Mouse (Mus musculus) NIH3T3 (cell line): ENCODE measurements at regions not wholly inside any gene's neighbourhood (a gene's known extent, or its start where the extent isn't known, plus 50 kb on each side); places are given as distances from the start of the nearest gene placed in this dataset.
A peak's percentile ranks its signal among the peaks of the same experiment; 100 is the strongest.
"Not testable (repeated sequence)": the region's sequence is repeated elsewhere in the genome, so short reads cannot be mapped to it uniquely, and the experiment has no call there.

Experiments used
- DNase-seq: peaks from one replicate; pipeline ENCODE4 v3.0.0-alpha.2; 2012; ENCODE audit warnings: low read depth

DNA sequence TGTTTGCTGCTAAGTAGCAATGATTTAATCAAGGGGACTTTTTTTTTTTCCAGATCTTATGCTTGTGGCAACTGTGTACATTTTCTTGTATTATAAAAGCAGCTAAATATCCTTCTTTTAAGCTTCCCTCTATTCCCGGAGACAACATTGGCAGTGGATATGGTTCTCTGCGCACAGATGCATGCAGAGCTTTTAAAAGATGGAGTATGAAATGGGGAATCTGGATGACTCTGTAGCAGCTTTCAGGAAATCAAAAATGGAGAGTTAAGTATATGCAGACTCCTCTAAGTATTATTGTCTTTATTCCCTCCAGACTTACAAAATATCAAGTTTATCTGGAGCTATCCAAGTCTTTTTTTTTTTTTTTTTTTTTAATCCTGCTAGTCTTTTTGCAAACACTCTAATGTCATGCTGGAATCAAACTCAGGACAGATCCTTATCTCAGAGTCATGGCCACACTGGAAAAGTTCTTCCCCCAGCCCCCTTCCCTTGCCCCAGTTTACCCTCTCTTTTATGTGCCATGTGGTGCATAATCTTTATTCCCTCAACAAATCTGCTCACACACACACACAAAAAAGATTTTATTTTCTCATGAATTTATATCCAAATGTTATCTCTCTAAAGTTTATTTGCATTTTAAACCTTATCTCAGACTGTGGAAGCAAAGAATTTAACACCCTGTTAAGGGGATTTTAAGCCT, 1080.3 kb upstream of the Cdh6 start:
- no peak for DNase-seq

DNA sequence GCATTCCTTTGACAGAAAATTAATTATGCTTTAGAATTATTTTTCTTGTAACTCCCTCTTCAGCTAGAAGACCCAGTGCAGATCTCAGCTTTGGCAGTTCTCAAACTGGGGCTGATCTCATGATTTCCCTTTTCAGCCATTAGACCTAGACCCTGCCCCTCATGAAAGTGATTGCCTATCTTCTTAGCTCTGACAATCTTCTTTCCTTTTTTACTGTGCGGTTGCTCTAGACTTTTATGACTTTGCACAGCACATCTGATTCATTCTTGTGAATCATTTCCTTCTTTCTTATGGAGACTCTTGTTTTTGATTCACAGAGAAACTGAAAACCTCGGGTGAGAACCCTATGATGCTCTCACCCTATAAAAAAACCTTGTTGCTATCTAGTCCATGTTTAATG, 1078.3 kb upstream of the Cdh6 start:
- DNase-seq: no peak

DNA sequence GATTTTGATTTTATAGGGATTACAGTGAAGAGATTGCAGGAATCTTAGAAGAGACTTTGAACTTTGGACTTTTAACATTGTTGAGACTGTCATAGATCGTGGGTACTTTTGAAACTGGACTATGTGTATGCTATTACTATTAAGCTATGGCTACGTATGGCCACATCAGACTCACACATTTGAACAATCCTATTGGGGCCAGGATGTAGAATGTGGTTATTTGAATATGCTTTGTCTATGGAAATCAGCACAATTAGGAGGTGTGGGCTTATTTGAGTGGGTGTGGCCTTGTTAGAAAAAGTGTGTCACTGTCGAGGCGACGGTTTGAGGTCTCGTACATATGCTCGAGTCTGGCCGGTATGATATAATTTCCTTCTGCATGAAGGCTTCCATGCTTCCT, 1041.8 kb upstream of the Cdh6 start:
- no peak for DNase-seq

DNA sequence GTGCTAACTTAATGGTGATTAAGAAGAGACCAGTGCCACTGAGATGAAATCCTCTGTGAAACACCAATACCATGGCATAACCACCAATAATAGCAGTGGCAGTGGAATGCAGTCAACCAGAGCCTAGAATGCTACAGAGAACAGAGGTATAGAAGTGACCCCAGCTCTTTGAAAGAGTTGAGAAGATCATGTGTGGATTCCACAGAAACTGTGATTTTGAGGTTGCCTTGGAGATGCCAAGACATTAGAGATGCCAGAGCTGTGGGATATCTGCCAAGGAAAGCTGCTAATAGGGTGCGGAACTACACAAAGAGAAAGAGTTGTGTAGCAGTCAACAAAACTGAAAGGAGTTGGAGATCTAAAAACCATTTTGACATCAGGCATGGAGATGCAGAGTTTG, 1041.3 kb upstream of the Cdh6 start:
- DNase-seq: no peak

DNA sequence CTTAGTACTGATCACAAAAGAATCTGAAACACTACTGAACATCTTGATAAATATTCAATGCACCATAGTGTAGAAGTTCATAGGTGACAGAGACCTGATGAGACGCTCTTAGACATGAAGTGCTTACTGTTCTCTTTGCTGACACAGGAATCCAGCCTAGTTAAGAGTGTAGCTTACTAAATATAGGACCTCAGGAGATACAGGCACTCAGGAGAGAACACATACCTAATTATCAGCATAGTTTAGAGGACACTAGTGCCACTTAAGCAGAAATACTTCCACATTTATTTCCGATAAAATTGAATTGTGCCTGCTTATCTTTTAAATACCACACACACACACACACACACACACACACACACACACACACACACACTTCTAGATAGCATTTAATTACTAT, 1004.0 kb upstream of the Cdh6 start:
- no peak for DNase-seq

DNA sequence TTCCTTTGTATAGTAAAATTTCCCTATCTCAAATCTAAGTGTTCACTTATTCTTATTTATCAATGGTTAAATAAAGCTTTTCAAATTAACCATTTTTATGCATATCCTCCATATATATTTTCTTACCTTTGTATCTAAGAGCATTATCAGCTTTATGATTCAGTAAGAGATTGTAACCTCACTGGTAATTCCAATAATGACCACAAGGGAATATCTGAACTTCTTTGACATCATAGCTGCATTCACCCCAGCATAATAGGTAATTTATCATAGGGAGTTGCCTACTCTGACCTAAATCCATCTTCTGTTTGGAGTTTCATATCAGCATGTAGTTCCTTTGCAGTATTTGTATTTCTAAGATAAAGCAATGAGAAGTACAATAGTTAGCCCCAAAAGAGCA, 963.9 kb upstream of the Cdh6 start:
- DNase-seq: no peak

DNA sequence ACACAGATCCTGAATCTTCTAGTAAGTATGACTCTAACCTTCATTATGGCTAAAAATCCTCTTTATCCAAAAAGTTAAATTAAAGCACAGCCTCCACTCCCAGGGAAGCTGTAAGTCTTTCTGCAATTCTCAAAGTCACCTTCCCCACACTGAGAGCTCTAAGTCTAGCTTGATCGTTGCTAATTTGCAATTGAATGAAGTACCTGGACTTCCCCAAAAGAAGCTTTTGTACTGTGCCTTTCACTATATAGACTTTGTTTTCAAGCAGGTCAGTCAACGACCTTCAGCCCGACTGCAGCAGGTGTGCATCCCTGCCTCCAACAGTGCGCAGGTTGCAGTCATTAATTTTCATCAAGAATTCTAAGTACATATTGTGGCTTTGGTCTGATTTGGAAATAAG, 950.4 kb upstream of the Cdh6 start:
- DNase-seq: no peak

DNA sequence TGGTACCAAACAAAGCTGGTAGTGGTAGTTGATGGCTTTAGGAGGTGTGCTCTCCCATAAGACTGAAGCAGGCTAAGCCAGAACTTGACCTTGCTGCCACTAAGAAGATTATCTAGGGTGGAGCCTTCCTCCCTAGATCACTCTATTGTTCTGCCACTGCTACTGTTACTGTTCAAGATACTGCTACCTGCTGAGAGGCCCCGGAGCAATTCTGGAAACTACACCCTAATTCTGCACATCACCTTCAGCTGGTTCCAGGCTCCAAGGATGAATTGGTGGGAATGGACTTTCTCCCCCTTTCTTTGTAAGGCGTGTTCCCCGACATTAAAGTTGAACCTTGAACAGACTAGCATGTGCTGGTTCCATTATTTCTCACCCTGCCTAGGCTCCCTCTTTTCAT, 944.8 kb upstream of the Cdh6 start:
- not testable (repeated sequence) for DNase-seq

DNA sequence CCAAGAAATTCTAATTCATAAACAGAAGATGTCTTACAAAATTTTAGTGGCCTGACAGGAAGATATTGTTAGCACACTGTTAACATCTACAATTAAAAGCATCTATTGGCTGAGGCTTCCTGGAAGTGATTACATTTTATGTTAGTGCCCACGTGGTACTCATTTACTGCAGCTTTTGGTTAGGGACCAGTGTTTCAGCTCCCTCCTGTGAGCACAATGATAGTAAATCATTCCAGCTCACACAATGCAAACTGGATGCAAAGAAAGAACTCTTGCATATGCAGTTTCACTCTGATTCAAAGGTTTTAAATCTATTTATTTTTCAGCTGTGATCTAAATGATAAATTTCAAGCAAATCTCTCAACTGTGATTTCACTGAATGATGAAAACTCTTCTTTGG, 928.3 kb upstream of the Cdh6 start:
- DNase-seq: no peak

DNA sequence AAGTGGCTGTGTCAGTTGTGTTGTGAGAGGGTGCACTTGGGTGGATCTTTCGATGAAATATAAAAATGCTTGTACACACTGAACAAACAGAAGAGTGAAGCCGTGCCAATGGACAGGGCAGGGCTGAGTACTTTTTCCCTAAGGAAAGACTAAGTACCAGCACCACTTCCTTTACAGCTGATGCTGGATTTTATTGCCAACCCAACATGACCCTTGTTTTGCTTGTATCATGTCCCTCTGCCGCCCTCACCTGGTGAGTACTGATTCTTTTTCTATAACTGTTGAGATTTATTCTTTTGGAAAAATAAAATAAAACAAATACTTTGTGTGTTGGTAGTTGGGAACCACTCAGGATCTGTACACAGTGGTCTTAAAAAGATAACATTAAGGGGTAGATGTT, 878.4 kb upstream of the Cdh6 start:
- DNase-seq: peak; percentile 31
